Mouse (Mus musculus): ENCODE measurements around the gene Abca1. TPM values are rescaled to one million over a fixed set of nuclear protein-coding genes. Genes with fewer than 3 reads are reported as not detected.

Gene Abca1
- polyA plus RNA-seq, 1 experiment from 2014 or later = 1.6 TPM

DNA sequence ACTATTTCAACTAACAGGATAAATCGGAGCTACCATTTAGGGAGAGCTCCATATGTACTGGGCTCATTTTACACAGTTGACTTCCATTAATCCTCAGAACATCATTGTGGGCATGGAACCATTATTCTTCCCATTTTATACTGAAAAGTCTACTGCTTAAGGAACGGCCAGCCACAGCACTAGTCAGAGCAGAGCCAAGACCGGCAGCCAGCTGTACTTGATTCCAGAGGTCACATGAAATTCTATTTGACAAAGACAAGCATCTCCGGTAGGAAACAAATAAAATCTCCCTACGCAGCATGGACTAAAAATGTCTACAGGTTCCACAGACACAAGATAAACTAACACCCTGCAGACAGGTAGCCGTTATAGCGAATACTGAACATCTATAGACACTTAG, 24.9 kb downstream of the Abca1 start:
- Histone ChIP-seq H3K27me3 (ENCODE audit: control insufficient read depth, insufficient read depth, low read length) (no peaks in the 10 kb centered on the region), H3K4me3 (ENCODE audit: low read depth, low read length) (no peak overlapping the region), H3K9me3 (ENCODE audit: control insufficient read depth, low read length) (no peaks in the 10 kb centered on the region), H3K4me2 (replicated peaks; ENCODE audit: low read depth) (no peak overlapping the region), H3K9ac (ENCODE audit: low read length) (no peak overlapping the region), H3K36me3 (ENCODE audit: control insufficient read depth, insufficient read depth, low read length) (no peaks in the 10 kb centered on the region), H3K4me1 (replicated peaks; ENCODE audit: control insufficient read depth, insufficient read depth) (no peaks in the 10 kb centered on the region), H3K27ac (replicated peaks) (no peak overlapping the region)
- TF ChIP-seq CTCF (IDR thresholded peaks at IDR 0.05; ENCODE audit: low read depth) = no peak
- no peak for TF ChIP-seq EP300 (optimal IDR thresholded peaks at IDR 0.05)
- DNase-seq (ENCODE audit: low spot score) = no peak
- WGBS = 30% methylated on average over 7 of the region's 7 CpGs
- ATAC-seq (ENCODE audit: low FRiP score, low TSS enrichment) = no peak

DNA sequence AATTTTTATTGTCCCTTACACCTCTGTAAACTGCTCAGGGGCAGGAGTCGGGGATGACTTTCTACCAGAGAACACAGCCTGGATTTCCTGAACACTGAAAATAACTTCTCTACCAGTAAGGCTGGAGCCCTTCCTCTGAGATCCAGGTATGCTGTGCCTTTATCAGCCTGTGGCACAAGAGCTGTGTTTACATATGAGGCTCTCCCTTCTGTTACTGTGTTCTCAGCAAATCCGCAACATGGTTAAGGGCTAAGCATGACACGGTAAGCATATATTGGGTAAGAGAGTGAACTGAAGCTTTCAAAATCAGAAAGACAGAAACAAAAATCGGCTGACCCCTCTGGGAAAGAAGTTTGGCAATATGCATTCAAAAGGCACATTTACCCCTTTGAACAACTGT, 25.7 kb downstream of the Abca1 start:
- WGBS = 53% methylated on average over 4 of the region's 4 CpGs
- H3K9ac ChIP-seq (ENCODE audit: low read length) = no peak overlapping the region
- H3K36me3 ChIP-seq (ENCODE audit: control insufficient read depth, insufficient read depth, low read length) = no peaks in the 10 kb centered on the region
- no peaks in the 10 kb centered on the region for H3K27me3 ChIP-seq (ENCODE audit: control insufficient read depth, insufficient read depth, low read length)
- no peak overlapping the region for H3K4me2 ChIP-seq (replicated peaks; ENCODE audit: low read depth)
- H3K4me3 ChIP-seq (ENCODE audit: low read depth, low read length) = no peak overlapping the region
- TF ChIP-seq CTCF (IDR thresholded peaks at IDR 0.05; ENCODE audit: low read depth) (no peak), EP300 (optimal IDR thresholded peaks at IDR 0.05) (no peak)
- H3K27ac ChIP-seq (replicated peaks) = no peak overlapping the region
- 0 out of 2 replicates have a peak, but pooled peaks have one; percentile 66 for ATAC-seq (ENCODE audit: low FRiP score, low TSS enrichment)
- peak; percentile 18 for DNase-seq (ENCODE audit: low spot score)
- H3K4me1 ChIP-seq (replicated peaks; ENCODE audit: control insufficient read depth, insufficient read depth) = no peaks in the 10 kb centered on the region
- no peaks in the 10 kb centered on the region for H3K9me3 ChIP-seq (ENCODE audit: control insufficient read depth, low read length)

DNA sequence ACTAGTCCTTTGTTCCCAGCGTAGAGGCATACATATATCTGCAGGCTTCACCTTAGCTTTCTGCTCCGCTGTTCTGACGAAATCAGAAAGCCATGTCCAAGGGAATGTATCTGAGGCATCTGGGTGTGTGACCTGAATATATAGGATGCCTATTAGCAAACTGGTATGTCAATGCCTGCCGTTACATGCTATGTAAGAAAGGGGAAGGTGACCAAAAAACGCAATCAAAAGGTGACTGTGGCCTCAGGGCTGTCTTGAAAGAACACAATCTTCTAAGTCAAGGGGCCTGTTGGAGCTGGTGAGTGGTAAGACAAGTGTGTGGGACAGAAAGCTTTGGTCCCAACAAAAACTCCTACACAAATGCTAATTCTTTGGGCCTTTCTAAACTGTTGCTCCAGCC, 28.2 kb downstream of the Abca1 start:
- Histone ChIP-seq H3K4me3 (ENCODE audit: low read depth, low read length) (no peak overlapping the region), H3K27ac (replicated peaks) (no peak overlapping the region), H3K4me2 (replicated peaks; ENCODE audit: low read depth) (no peak overlapping the region), H3K27me3 (ENCODE audit: control insufficient read depth, insufficient read depth, low read length) (no peaks in the 10 kb centered on the region), H3K36me3 (ENCODE audit: control insufficient read depth, insufficient read depth, low read length) (peaks cover 8% of the 10 kb centered on the region; the same call in 1 of the 2 replicates), H3K4me1 (replicated peaks; ENCODE audit: control insufficient read depth, insufficient read depth) (no peaks in the 10 kb centered on the region), H3K9me3 (ENCODE audit: control insufficient read depth, low read length) (0 out of 2 replicates have a peak, but pooled peaks cover 1% of the 10 kb centered on the region), H3K9ac (ENCODE audit: low read length) (no peak overlapping the region)
- no peak for ATAC-seq (ENCODE audit: low FRiP score, low TSS enrichment)
- no peak for TF ChIP-seq EP300 (optimal IDR thresholded peaks at IDR 0.05)
- TF ChIP-seq CTCF (IDR thresholded peaks at IDR 0.05; ENCODE audit: low read depth) = no peak
- 83% methylated on average over 5 of the region's 5 CpGs for WGBS
- DNase-seq (ENCODE audit: low spot score) = no peak

DNA sequence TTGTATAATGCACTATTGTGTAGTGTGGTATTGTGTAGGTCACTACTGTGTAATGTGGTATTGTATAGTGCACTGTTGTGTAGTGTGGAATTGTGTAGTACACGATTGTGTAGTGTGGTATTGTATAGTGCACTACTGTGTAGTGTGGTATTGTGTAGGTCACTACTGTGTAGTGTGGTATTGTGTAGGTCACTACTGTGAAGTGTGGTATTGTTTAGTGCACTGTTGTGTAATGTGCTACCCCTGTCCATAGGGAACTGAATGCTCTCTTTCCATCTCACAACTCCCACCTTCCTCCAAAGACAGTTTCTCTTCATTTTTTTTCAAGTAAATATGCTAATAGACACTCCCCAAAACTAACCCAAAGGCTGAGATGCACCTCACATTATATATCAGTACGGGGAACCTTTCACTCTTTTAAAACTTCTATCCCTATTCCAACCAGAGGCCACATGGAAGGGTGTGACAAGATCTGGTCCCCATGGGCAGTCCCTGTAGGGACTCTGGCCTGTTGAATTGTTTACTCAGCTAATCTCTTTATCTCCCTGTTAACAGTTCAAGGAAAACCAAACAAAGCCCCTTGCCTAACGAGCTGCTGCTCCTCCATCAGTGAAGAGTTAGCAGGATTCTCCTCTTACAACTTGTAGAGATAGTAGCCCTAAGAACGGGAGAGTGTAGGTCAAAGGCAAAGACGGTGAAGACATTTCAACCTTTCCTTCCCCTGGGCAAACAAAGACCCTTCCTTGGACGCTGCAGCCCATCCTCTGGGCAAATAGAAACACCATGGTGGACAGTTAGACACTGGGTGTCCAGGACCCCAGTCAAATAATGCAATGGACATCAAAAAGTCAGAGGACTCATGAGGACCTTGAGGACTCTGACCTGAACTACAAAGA, 28.8 kb downstream of the Abca1 start:
- Histone ChIP-seq H3K36me3 (ENCODE audit: control insufficient read depth, insufficient read depth, low read length) (peaks cover 9% of the 10 kb centered on the region; the same call in 1 of the 2 replicates), H3K4me2 (replicated peaks; ENCODE audit: low read depth) (no peak overlapping the region), H3K9me3 (ENCODE audit: control insufficient read depth, low read length) (0 out of 2 replicates have a peak, but pooled peaks cover 2% of the 10 kb centered on the region), H3K4me1 (replicated peaks; ENCODE audit: control insufficient read depth, insufficient read depth) (no peaks in the 10 kb centered on the region), H3K9ac (ENCODE audit: low read length) (no peak overlapping the region), H3K27me3 (ENCODE audit: control insufficient read depth, insufficient read depth, low read length) (no peaks in the 10 kb centered on the region), H3K27ac (replicated peaks) (no peak overlapping the region), H3K4me3 (ENCODE audit: low read depth, low read length) (no peak overlapping the region)
- ATAC-seq (ENCODE audit: low FRiP score, low TSS enrichment) (no peak), DNase-seq (ENCODE audit: low spot score) (no peak)
- WGBS = 53% methylated on average over 6 of the region's 6 CpGs
- TF ChIP-seq CTCF (IDR thresholded peaks at IDR 0.05; ENCODE audit: low read depth) (no peak), EP300 (optimal IDR thresholded peaks at IDR 0.05) (no peak)

DNA sequence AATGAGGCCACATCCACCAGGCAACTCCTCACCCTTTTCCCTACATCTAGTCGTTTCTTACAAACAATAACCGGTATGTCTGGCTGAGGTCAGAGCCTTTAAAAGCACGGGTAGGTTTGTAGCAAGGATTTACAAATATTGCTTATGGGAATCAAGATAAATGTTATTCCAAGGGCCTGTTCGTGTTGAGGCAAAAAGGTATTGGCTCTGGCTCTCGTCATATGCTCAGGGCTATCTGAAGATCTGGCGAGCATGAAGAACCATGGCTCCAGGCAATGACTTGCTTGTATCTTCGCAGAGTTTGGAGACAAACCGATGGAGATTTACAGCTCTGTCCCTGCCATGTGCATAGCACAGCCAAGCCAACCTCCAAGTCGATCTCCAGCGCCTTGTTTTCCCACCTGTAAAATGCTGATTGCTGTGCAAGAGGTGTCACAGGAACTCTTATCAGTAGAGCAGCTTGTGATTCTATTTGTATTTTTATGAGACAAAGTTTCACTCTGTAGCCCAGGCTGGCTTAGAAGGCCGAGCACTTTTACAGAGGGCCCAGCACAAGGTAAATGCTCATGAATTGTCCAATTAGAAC, 29.9 kb downstream of the Abca1 start:
- H3K27me3 ChIP-seq (ENCODE audit: control insufficient read depth, insufficient read depth, low read length) = no peaks in the 10 kb centered on the region
- WGBS = 65% methylated on average over 11 of the region's 11 CpGs
- no peaks in the 10 kb centered on the region for H3K4me1 ChIP-seq (replicated peaks; ENCODE audit: control insufficient read depth, insufficient read depth)
- peaks cover 9% of the 10 kb centered on the region; the same call in 1 of the 2 replicates for H3K36me3 ChIP-seq (ENCODE audit: control insufficient read depth, insufficient read depth, low read length)
- no peak overlapping the region for H3K4me2 ChIP-seq (replicated peaks; ENCODE audit: low read depth)
- H3K4me3 ChIP-seq (ENCODE audit: low read depth, low read length) = no peak overlapping the region
- ATAC-seq (ENCODE audit: low FRiP score, low TSS enrichment) = no peak
- no peak overlapping the region for H3K27ac ChIP-seq (replicated peaks)
- no peak overlapping the region for H3K9ac ChIP-seq (ENCODE audit: low read length)
- TF ChIP-seq CTCF (IDR thresholded peaks at IDR 0.05; ENCODE audit: low read depth) (no peak), EP300 (optimal IDR thresholded peaks at IDR 0.05) (no peak)
- 0 out of 2 replicates have a peak, but pooled peaks cover 2% of the 10 kb centered on the region for H3K9me3 ChIP-seq (ENCODE audit: control insufficient read depth, low read length)
- no peak for DNase-seq (ENCODE audit: low spot score)

DNA sequence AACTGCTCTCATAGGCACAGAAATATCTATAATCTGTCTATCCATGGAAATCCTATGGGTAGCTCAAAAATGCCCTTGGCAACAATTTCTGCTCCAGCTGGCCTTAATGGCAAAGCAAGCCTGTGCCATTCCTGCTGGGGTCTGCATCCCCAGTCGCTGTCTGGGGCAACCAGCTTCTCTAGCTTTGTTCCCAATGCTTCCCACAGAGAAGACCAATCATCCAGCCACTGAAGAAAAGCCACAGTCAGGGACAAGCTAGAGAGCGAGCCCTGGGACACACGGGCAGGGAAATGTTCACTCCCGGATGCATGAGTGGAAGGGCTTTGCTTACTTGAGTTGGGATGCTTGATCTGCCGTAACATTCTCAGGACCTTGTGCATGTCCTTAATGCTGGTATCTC, 32.4 kb downstream of the Abca1 start:
- no peaks in the 10 kb centered on the region for H3K27me3 ChIP-seq (ENCODE audit: control insufficient read depth, insufficient read depth, low read length)
- no peak overlapping the region for H3K4me2 ChIP-seq (replicated peaks; ENCODE audit: low read depth)
- DNase-seq (ENCODE audit: low spot score) = no peak
- H3K4me1 ChIP-seq (replicated peaks; ENCODE audit: control insufficient read depth, insufficient read depth) = no peaks in the 10 kb centered on the region
- no peak for ATAC-seq (ENCODE audit: low FRiP score, low TSS enrichment)
- H3K27ac ChIP-seq (replicated peaks) = no peak overlapping the region
- peaks cover 9% of the 10 kb centered on the region; the same call in 1 of the 2 replicates for H3K36me3 ChIP-seq (ENCODE audit: control insufficient read depth, insufficient read depth, low read length)
- 0 out of 2 replicates have a peak, but pooled peaks cover 2% of the 10 kb centered on the region for H3K9me3 ChIP-seq (ENCODE audit: control insufficient read depth, low read length)
- no peak overlapping the region for H3K4me3 ChIP-seq (ENCODE audit: low read depth, low read length)
- 95% methylated on average over 5 of the region's 5 CpGs for WGBS
- no peak overlapping the region for H3K9ac ChIP-seq (ENCODE audit: low read length)
- no peak for TF ChIP-seq CTCF (IDR thresholded peaks at IDR 0.05; ENCODE audit: low read depth)
- TF ChIP-seq EP300 (optimal IDR thresholded peaks at IDR 0.05) = no peak
